ENCODE assay signal across 19 mouse cellular contexts in genomic region chr11:116042372-116043138, GRCm38 (mm10). TPM values are rescaled to one million over a fixed set of nuclear protein-coding genes. Genes with fewer than 3 reads are reported as not detected.
DNase-seq lines count a peak whose midpoint lies in the region; ATAC-seq and TF ChIP-seq lines count a peak whose summit lies in the region.
"Had no signal": no experiment of that assay in that cellular context is flagged by ENCODE, and none has a peak within 500 bp of the region (broad histone marks: within the 10 kb centered on the region; RNA-seq: fewer than 3 reads in every experiment).

No protein-coding gene starts in this region.

- no peak overlapping the region for H3K4me3 ChIP-seq in intestine, postnatal 0 days (ENCODE audit: low read depth, low read length)
- H3K4me3 ChIP-seq in intestine, embryonic 16.5 days (ENCODE audit: low read length) = no peak overlapping the region
- no peak overlapping the region for H3K4me3 ChIP-seq in liver, embryonic 13.5 days (replicated peaks)
- no peak overlapping the region for H3K4me3 ChIP-seq in liver, embryonic 11.5 days (ENCODE audit: low read depth, low read length)
- H3K4me3 ChIP-seq in ES-E14 (ENCODE audit: insufficient read depth in 1 of 2, low read depth in 1 of 2, low read length in 2 of 2, poor library complexity in 1 of 2, severe bottlenecking in 1 of 2) = no peak overlapping the region
- no peak overlapping the region for H3K4me3 ChIP-seq in myocyte
- H3K4me3 ChIP-seq: embryonic facial prominence, embryonic 12.5 days; forebrain, embryonic 13.5 days; heart, embryonic 12.5 days; hindbrain, embryonic 10.5 days had no signal

- 78% methylated on average over 5 of the region's 5 CpGs for WGBS in intestine, postnatal 0 days
- 80% methylated on average over 5 of the region's 5 CpGs for WGBS in intestine, embryonic 16.5 days
- 64% methylated on average over 5 of the region's 5 CpGs for WGBS in liver, embryonic 13.5 days (ENCODE audit: insufficient replicate concordance)
- 64% methylated on average over 5 of the region's 5 CpGs for WGBS in liver, embryonic 11.5 days

- no peak overlapping the region for H3K4me2 ChIP-seq in intestine, postnatal 0 days (replicated peaks; ENCODE audit: low read depth)
- H3K4me2 ChIP-seq in intestine, embryonic 16.5 days (ENCODE audit: low read depth, low read length) = no peak overlapping the region
- no peak overlapping the region for H3K4me2 ChIP-seq in liver, embryonic 13.5 days
- no peak overlapping the region for H3K4me2 ChIP-seq in liver, embryonic 11.5 days
- peak overlapping the region; percentile 1 for H3K4me2 ChIP-seq in myocyte (ENCODE audit: low read depth)
- H3K4me2 ChIP-seq: embryonic facial prominence, embryonic 12.5 days; forebrain, embryonic 13.5 days; heart, embryonic 12.5 days; hindbrain, embryonic 14.5 days had no signal

- peaks cover 25% of the 10 kb centered on the region for H3K36me3 ChIP-seq in intestine, postnatal 0 days (ENCODE audit: control insufficient read depth, insufficient read depth)
- H3K36me3 ChIP-seq in intestine, embryonic 16.5 days (ENCODE audit: control insufficient read depth, insufficient read depth, low read length) = peaks cover 10% of the 10 kb centered on the region; the same call in 1 of the 2 replicates
- H3K36me3 ChIP-seq in liver, embryonic 13.5 days = peaks cover 80% of the 10 kb centered on the region
- peaks cover 39% of the 10 kb centered on the region for H3K36me3 ChIP-seq in liver, embryonic 11.5 days (ENCODE audit: control insufficient read depth, insufficient read depth, low read length)
- peaks cover 17% of the 10 kb centered on the region; the same call in 1 of the 2 replicates for H3K36me3 ChIP-seq in ES-E14 (ENCODE audit: control insufficient read depth, insufficient read depth, low read length, poor library complexity, severe bottlenecking)
- H3K36me3 ChIP-seq in myocyte (ENCODE audit: control insufficient read depth, insufficient read depth) = peaks cover 14% of the 10 kb centered on the region

- 0 out of 2 replicates have a peak overlapping the region, but pooled peaks have one; percentile 35 for H3K27ac ChIP-seq in intestine, postnatal 0 days (ENCODE audit: low read depth, low read length)
- H3K27ac ChIP-seq in intestine, embryonic 16.5 days (ENCODE audit: low read length) = no peak overlapping the region
- H3K27ac ChIP-seq in liver, embryonic 13.5 days = peak overlapping the region; percentile 45; the same call in 1 of the 2 replicates
- H3K27ac ChIP-seq in liver, embryonic 11.5 days (ENCODE audit: low read depth, low read length) = no peak overlapping the region
- 0 out of 2 replicates have a peak overlapping the region, but pooled peaks have one; percentile 8 for H3K27ac ChIP-seq in ES-E14 (ENCODE audit: insufficient read depth, low read depth, low read length, poor library complexity, severe bottlenecking)
- H3K27ac ChIP-seq: embryonic facial prominence, embryonic 12.5 days; forebrain, embryonic 13.5 days; hindbrain, embryonic 10.5 days; hindbrain, embryonic 14.5 days had no signal

- H3K27me3 ChIP-seq in intestine, postnatal 0 days (replicated peaks; ENCODE audit: control insufficient read depth, insufficient read depth, low read length) = no peaks in the 10 kb centered on the region
- no peaks in the 10 kb centered on the region for H3K27me3 ChIP-seq in intestine, embryonic 16.5 days (replicated peaks; ENCODE audit: control insufficient read depth, insufficient read depth, low read length)
- H3K27me3 ChIP-seq in liver, embryonic 13.5 days = no peaks in the 10 kb centered on the region
- no peaks in the 10 kb centered on the region for H3K27me3 ChIP-seq in liver, embryonic 11.5 days (replicated peaks; ENCODE audit: control insufficient read depth, insufficient read depth, low read length)
- no peaks in the 10 kb centered on the region for H3K27me3 ChIP-seq in myocyte (ENCODE audit: control insufficient read depth, insufficient read depth, insufficient read length)
- H3K27me3 ChIP-seq: embryonic facial prominence, embryonic 12.5 days; forebrain, embryonic 13.5 days; heart, embryonic 12.5 days had no signal

- ATAC-seq in intestine, postnatal 0 days = no peak
- ATAC-seq in intestine, embryonic 16.5 days = no peak
- no peak for ATAC-seq in liver, embryonic 13.5 days (ENCODE audit: low read depth)
- no peak for ATAC-seq in liver, embryonic 11.5 days (replicated peaks; ENCODE audit: low FRiP score)
- ATAC-seq: forebrain, embryonic 13.5 days; forebrain, postnatal 0 days had no signal

- peaks cover 81% of the 10 kb centered on the region for H3K79me2 ChIP-seq in myocyte (ENCODE audit: control insufficient read depth, insufficient read depth)

- in situ Hi-C loops in ES-E14 (cut with MboI; ENCODE audit: low sequenced_read_pairs in 2 of 2, unreplicated experiment in 2 of 2) = no loop called here

- H3K9me3 ChIP-seq in intestine, postnatal 0 days (ENCODE audit: control insufficient read depth) = no peaks in the 10 kb centered on the region
- H3K9me3 ChIP-seq in intestine, embryonic 16.5 days (ENCODE audit: control insufficient read depth, low read length) = no peaks in the 10 kb centered on the region
- H3K9me3 ChIP-seq in liver, embryonic 13.5 days (replicated peaks) = no peaks in the 10 kb centered on the region
- no peaks in the 10 kb centered on the region; the same call in 1 of the 2 replicates for H3K9me3 ChIP-seq in liver, embryonic 11.5 days (ENCODE audit: control insufficient read depth, low read length)
- H3K9me3 ChIP-seq in ES-E14 (ENCODE audit: control insufficient read depth, insufficient read depth, low read depth, low read length) = no peaks in the 10 kb centered on the region
- H3K9me3 ChIP-seq: embryonic facial prominence, embryonic 12.5 days; forebrain, embryonic 13.5 days had no signal

- H3K4me1 ChIP-seq in intestine, postnatal 0 days (replicated peaks; ENCODE audit: control insufficient read depth, insufficient read depth, low read length) = no peaks in the 10 kb centered on the region
- no peaks in the 10 kb centered on the region for H3K4me1 ChIP-seq in intestine, embryonic 16.5 days (ENCODE audit: control insufficient read depth, insufficient read depth, low read length)
- H3K4me1 ChIP-seq in liver, embryonic 13.5 days (replicated peaks) = peaks cover 12% of the 10 kb centered on the region
- H3K4me1 ChIP-seq in liver, embryonic 11.5 days (replicated peaks; ENCODE audit: control insufficient read depth, insufficient read depth, low read length) = no peaks in the 10 kb centered on the region
- peaks cover 0 to 2% of the 10 kb centered on the region in 2 experiments; a peak in 1 of 4 replicates for H3K4me1 ChIP-seq in ES-E14 (ENCODE audit: control insufficient read depth in 2 of 2, insufficient read depth in 2 of 2, low read length in 2 of 2, poor library complexity in 1 of 2)
- H3K4me1 ChIP-seq: embryonic facial prominence, embryonic 12.5 days; forebrain, embryonic 13.5 days; heart, embryonic 12.5 days; hindbrain, embryonic 10.5 days had no signal

- TF ChIP-seq POLR2A in myocyte (IDR thresholded peaks at IDR 0.05; ENCODE audit: insufficient read length, low read depth) = no peak

- DNase-seq in liver, embryonic 13.5 days = no peak
- no peak for DNase-seq in liver, embryonic 11.5 days (ENCODE audit: low spot score)
- no peak for DNase-seq in ES-E14 (ENCODE audit: low read depth, low spot score)
- no peak for DNase-seq in layer of hippocampus, postnatal 25 days (ENCODE audit: extremely low spot score in 1 of 2, low spot score in 1 of 2)
- DNase-seq in thymus, postnatal 14 days = no peak
- DNase-seq: adrenal gland, postnatal 10 days; cerebellum, adult 11 months; cerebellum, adult 8-10 months; cerebellum, postnatal 25 days; forebrain, postnatal 0 days; gastrocnemius, postnatal 14 days had no signal

- no peak overlapping the region for H3ac ChIP-seq in myocyte (ENCODE audit: control insufficient read depth, insufficient read length)

- TF ChIP-seq CTCF in intestine, postnatal 0 days (IDR thresholded peaks at IDR 0.05; ENCODE audit: low read depth) = no peak

- no peak overlapping the region for H3K9ac ChIP-seq in intestine, postnatal 0 days (ENCODE audit: low read depth, low read length)
- H3K9ac ChIP-seq in intestine, embryonic 16.5 days (ENCODE audit: low read depth, low read length) = no peak overlapping the region
- no peak overlapping the region for H3K9ac ChIP-seq in liver, embryonic 13.5 days
- no peak overlapping the region for H3K9ac ChIP-seq in liver, embryonic 11.5 days (ENCODE audit: low read depth, low read length)
- H3K9ac ChIP-seq in ES-E14 (ENCODE audit: insufficient read depth, low read depth, low read length, poor library complexity, severe bottlenecking) = peak overlapping the region; percentile 37; the same call in 1 of the 2 replicates
- H3K9ac ChIP-seq: embryonic facial prominence, embryonic 12.5 days; forebrain, embryonic 13.5 days; forebrain, postnatal 0 days; heart, embryonic 12.5 days; hindbrain, embryonic 14.5 days had no signal

RNA-seq across cellular contexts. Expression of gene Unk, which starts 12.4 kb away (rescaled TPM):
- polyA plus RNA-seq in intestine, postnatal 0 days (2015; fragmentation: Nextera tagmentation; extraction: Ambion mirVana) = 7.4 and 8.8 TPM in 2 replicates
- 22.9 and 24.4 TPM in 2 replicates for polyA plus RNA-seq in intestine, embryonic 16.5 days (2015; fragmentation: Nextera tagmentation; extraction: Ambion mirVana)
- 9.8 and 10.7 TPM in 2 replicates for polyA plus RNA-seq in liver, embryonic 13.5 days (2015; fragmentation: Nextera tagmentation; extraction: Ambion mirVana)
- 28.9 and 34.1 TPM in 2 replicates for polyA plus RNA-seq in liver, embryonic 11.5 days (2014; fragmentation: Nextera tagmentation; extraction: Ambion mirVana)
- total RNA-seq in ES-E14 (2012; rRNA removed) = 32.5 and 39.6 TPM in 2 replicates
- 15.3 TPM for polyA plus RNA-seq in myocyte (2012; fragmentation: generic; extraction: Trizol)
- total RNA-seq in layer of hippocampus, postnatal 25 days (2021) = 10 to 100 TPM; 19.6 to 23.2 TPM

RNA-seq across cellular contexts. Expression of gene H3f3b, which starts 14.8 kb away (rescaled TPM):
- polyA plus RNA-seq in intestine, postnatal 0 days (2015; fragmentation: Nextera tagmentation; extraction: Ambion mirVana) = 1,144 and 1,190 TPM in 2 replicates
- polyA plus RNA-seq in intestine, embryonic 16.5 days (2015; fragmentation: Nextera tagmentation; extraction: Ambion mirVana) = 1,239 and 1,387 TPM in 2 replicates
- polyA plus RNA-seq in liver, embryonic 13.5 days (2015; fragmentation: Nextera tagmentation; extraction: Ambion mirVana) = 785 and 880 TPM in 2 replicates
- polyA plus RNA-seq in liver, embryonic 11.5 days (2014; fragmentation: Nextera tagmentation; extraction: Ambion mirVana) = 1,141 and 1,182 TPM in 2 replicates
- 504 and 729 TPM in 2 replicates for total RNA-seq in ES-E14 (2012; rRNA removed)
- 502 TPM for polyA plus RNA-seq in myocyte (2012; fragmentation: generic; extraction: Trizol)
- total RNA-seq in layer of hippocampus, postnatal 25 days (2021) = 100 to 1,000 TPM; 281 to 291 TPM

RNA-seq across cellular contexts. Expression of gene Galk1, which starts 30.0 kb away (rescaled TPM):
- polyA plus RNA-seq in intestine, postnatal 0 days (2015; fragmentation: Nextera tagmentation; extraction: Ambion mirVana) = 387 and 418 TPM in 2 replicates
- polyA plus RNA-seq in intestine, embryonic 16.5 days (2015; fragmentation: Nextera tagmentation; extraction: Ambion mirVana) = 360 and 389 TPM in 2 replicates
- polyA plus RNA-seq in liver, embryonic 13.5 days (2015; fragmentation: Nextera tagmentation; extraction: Ambion mirVana) = 164 and 165 TPM in 2 replicates
- 299 and 304 TPM in 2 replicates for polyA plus RNA-seq in liver, embryonic 11.5 days (2014; fragmentation: Nextera tagmentation; extraction: Ambion mirVana)
- 144 and 195 TPM in 2 replicates for total RNA-seq in ES-E14 (2012; rRNA removed)
- polyA plus RNA-seq in myocyte (2012; fragmentation: generic; extraction: Trizol) = 172 TPM
- total RNA-seq in layer of hippocampus, postnatal 25 days (2021) = 10 to 100 TPM; 14.0 to 16.9 TPM

RNA-seq across cellular contexts. Expression of gene Unc13d, which starts 35.2 kb away (rescaled TPM):
- polyA plus RNA-seq in intestine, postnatal 0 days (2015; fragmentation: Nextera tagmentation; extraction: Ambion mirVana) = 1.1 and 1.2 TPM in 2 replicates
- 6.4 and 7.5 TPM in 2 replicates for polyA plus RNA-seq in intestine, embryonic 16.5 days (2015; fragmentation: Nextera tagmentation; extraction: Ambion mirVana)
- polyA plus RNA-seq in liver, embryonic 13.5 days (2015; fragmentation: Nextera tagmentation; extraction: Ambion mirVana) = 31.6 and 32.7 TPM in 2 replicates
- polyA plus RNA-seq in liver, embryonic 11.5 days (2014; fragmentation: Nextera tagmentation; extraction: Ambion mirVana) = 44.8 and 45.3 TPM in 2 replicates
- 13.3 and 14.2 TPM in 2 replicates for total RNA-seq in ES-E14 (2012; rRNA removed)
- polyA plus RNA-seq in myocyte (2012; fragmentation: generic; extraction: Trizol) = 9.1 TPM
- 1 to 10 TPM; 1.3 to 2.4 TPM for total RNA-seq in layer of hippocampus, postnatal 25 days (2021)

RNA-seq across cellular contexts. Expression of gene Wbp2, which starts 44.2 kb away (rescaled TPM):
- polyA plus RNA-seq in intestine, postnatal 0 days (2015; fragmentation: Nextera tagmentation; extraction: Ambion mirVana) = 179 and 201 TPM in 2 replicates
- polyA plus RNA-seq in intestine, embryonic 16.5 days (2015; fragmentation: Nextera tagmentation; extraction: Ambion mirVana) = 135 and 160 TPM in 2 replicates
- 58.9 and 81.2 TPM in 2 replicates for polyA plus RNA-seq in liver, embryonic 13.5 days (2015; fragmentation: Nextera tagmentation; extraction: Ambion mirVana)
- 98.8 and 105 TPM in 2 replicates for polyA plus RNA-seq in liver, embryonic 11.5 days (2014; fragmentation: Nextera tagmentation; extraction: Ambion mirVana)
- total RNA-seq in ES-E14 (2012; rRNA removed) = 16.9 and 20.1 TPM in 2 replicates
- polyA plus RNA-seq in myocyte (2012; fragmentation: generic; extraction: Trizol) = 156 TPM
- total RNA-seq in layer of hippocampus, postnatal 25 days (2021) = 100 to 1,000 TPM; 390 to 418 TPM

Comparison
In these comparisons a context has a peak if more than half of its experiments do, and no peak if none do; other contexts are left out.
1. H3K27ac ChIP-seq: peak in intestine, postnatal 0 days (single experiment), liver, embryonic 13.5 days (single experiment) and ES-E14 (single experiment); none in intestine, embryonic 16.5 days (single experiment) and liver, embryonic 11.5 days (single experiment).